Mouse (Mus musculus) CH12F3 (cell line): ENCODE data around the gene Optn.

ENCODE experiments used
- in situ Hi-C: fragments of 300-500 bp; cut with MboI; formaldehyde crosslinking; loops from 2 replicates; pipeline ENCODE4 v1.14.3; 2020; ENCODE audit warnings: low sequenced_read_pairs

Optn gene

GRCm38 (mm10) chr2:5062496-5063298 is 1.2 kb downstream of the Optn start:
- in situ Hi-C loops = no loop called here

GRCm38 (mm10) chr2:5061133-5061708 is 2.6 kb downstream of the Optn start:
- in situ Hi-C loops = no loop called here

- in situ Hi-C loops = no loop called here
Observed at GRCm38 (mm10) chr2:5059997-5060396, 3.9 kb downstream of the Optn start.

- in situ Hi-C loops = no loop called here
Observed at GRCm38 (mm10) chr2:5058436-5058835, 5.4 kb downstream of the Optn start.

GRCm38 (mm10) chr2:5050562-5050961 is 13.3 kb downstream of the Optn start:
- in situ Hi-C loops = no loop called here

GRCm38 (mm10) chr2:5047016-5047415 is 16.8 kb downstream of the Optn start:
- in situ Hi-C loops = no loop called here

- in situ Hi-C loops = no loop called here
Observed at GRCm38 (mm10) chr2:5045269-5045965, 18.4 kb downstream of the Optn start.

GRCm38 (mm10) chr2:5044321-5044720 is 19.5 kb downstream of the Optn start:
- in situ Hi-C loops = no loop called here

- in situ Hi-C loops = no loop called here
Observed at GRCm38 (mm10) chr2:5043476-5043761, 20.4 kb downstream of the Optn start.

GRCm38 (mm10) chr2:5042616-5043475 is 21.0 kb downstream of the Optn start:
- in situ Hi-C loops = no loop called here

GRCm38 (mm10) chr2:5041854-5042253 is 22.0 kb downstream of the Optn start:
- in situ Hi-C loops = no loop called here

GRCm38 (mm10) chr2:5040281-5041161 is 23.3 kb downstream of the Optn start:
- in situ Hi-C loops = no loop called here

- in situ Hi-C loops = no loop called here
Observed at GRCm38 (mm10) chr2:5039350-5040170, 24.3 kb downstream of the Optn start.

GRCm38 (mm10) chr2:5038320-5038719 is 25.5 kb downstream of the Optn start:
- in situ Hi-C loops = no loop called here

GRCm38 (mm10) chr2:5037390-5037789 is 26.5 kb downstream of the Optn start:
- in situ Hi-C loops = no loop called here

- in situ Hi-C loops = no loop called here
Observed at GRCm38 (mm10) chr2:5036411-5037076, 27.3 kb downstream of the Optn start.

- in situ Hi-C loops = no loop called here
Observed at GRCm38 (mm10) chr2:5035241-5035640, 28.6 kb downstream of the Optn start.

- in situ Hi-C loops = no loop called here
Observed at GRCm38 (mm10) chr2:5034801-5035200, 29.1 kb downstream of the Optn start.
